Mouse (Mus musculus) kidney, adult 8-10 months (tissue): Measurements from ENCODE around the gene Stradb.
A peak's percentile ranks its signal among the peaks of the same experiment; 100 is the strongest.
"Not testable (repeated sequence)": the region's sequence is repeated elsewhere in the genome, so short reads cannot be mapped to it uniquely, and the experiment has no call there.

Experiments
- DNase-seq, 2 experiments: peaks; one replicate each; pipeline ENCODE4 v3.0.0; 2022

Stradb gene

GRCm38 (mm10) chr1:58973366-58974221 is at the start of gene Stradb, which contains the start of gene Trak2:
Gene Stradb (plus strand): TSS chr1:58973522.
Gene Trak2 (minus strand): TSS chr1:58973430.
- peak; percentile 97 for DNase-seq

GRCm38 (mm10) chr1:58926664-58927063 is 46.7 kb upstream of the Stradb start:
- peak; percentile 28 to 38 for DNase-seq

- peak; percentile 70 to 77 for DNase-seq
Observed at GRCm38 (mm10) chr1:58936746-58937605, 36.3 kb upstream of the Stradb start.

- no peak for DNase-seq
Observed at GRCm38 (mm10) chr1:58937606-58938099, 35.7 kb upstream of the Stradb start.

- peak; percentile 67 to 81 for DNase-seq
Observed at GRCm38 (mm10) chr1:58945523-58945922, 27.8 kb upstream of the Stradb start.

- DNase-seq: peak; percentile 56 to 68
Observed at GRCm38 (mm10) chr1:58945960-58946670, 27.2 kb upstream of the Stradb start.

GRCm38 (mm10) chr1:58946718-58947117 is 26.6 kb upstream of the Stradb start:
- no peak for DNase-seq

GRCm38 (mm10) chr1:58949561-58950106 is 23.7 kb upstream of the Stradb start:
- DNase-seq: no peak

- DNase-seq: peak; percentile 85 to 86
Observed at GRCm38 (mm10) chr1:58950899-58951648, 22.2 kb upstream of the Stradb start.

GRCm38 (mm10) chr1:58951841-58952240 is 21.5 kb upstream of the Stradb start:
- DNase-seq: peak; percentile 37 to 51

- DNase-seq: peak in 1 of 2 experiments; percentile 1
Observed at GRCm38 (mm10) chr1:58952526-58952925, 20.8 kb upstream of the Stradb start.

- no peak for DNase-seq
Observed at GRCm38 (mm10) chr1:58952997-58953396, 20.3 kb upstream of the Stradb start.

GRCm38 (mm10) chr1:58953686-58954434 is 19.5 kb upstream of the Stradb start:
- DNase-seq: peak in 1 of 2 experiments; percentile 1

- DNase-seq: no peak
Observed at GRCm38 (mm10) chr1:58954578-58955410, 18.5 kb upstream of the Stradb start.

- no peak for DNase-seq
Observed at GRCm38 (mm10) chr1:58955716-58956115, 17.6 kb upstream of the Stradb start.

- peak in 1 of 2 experiments; percentile 37 for DNase-seq
Observed at GRCm38 (mm10) chr1:58956229-58956628, 17.1 kb upstream of the Stradb start.

GRCm38 (mm10) chr1:58957931-58958330 is 15.4 kb upstream of the Stradb start:
- peak; percentile 37 to 66 for DNase-seq

GRCm38 (mm10) chr1:58958789-58959526 is 14.4 kb upstream of the Stradb start:
- DNase-seq: not testable (repeated sequence)

GRCm38 (mm10) chr1:58959682-58960081 is 13.6 kb upstream of the Stradb start:
- no peak for DNase-seq
